Mouse (Mus musculus) olfactory bulb, adult 2 months (tissue): ENCODE results near the gene Med31. TPM values are rescaled to one million over a fixed set of nuclear protein-coding genes. Genes with fewer than 3 reads are reported as not detected.
A peak's percentile ranks its signal among the peaks of the same experiment; 100 is the strongest.

ENCODE experiments used
- H3K27ac ChIP-seq: fragments of 200-500 bp; 2 replicates; pipeline ENCODE4 v1.5.1; 2012; ENCODE audit warnings: low read depth, low read length; ENCODE audit not compliant: insufficient read depth
- H3K4me1 ChIP-seq: fragments of 200-500 bp; 2 replicates; pipeline ENCODE4 v1.6.1; 2012; ENCODE audit warnings: low read length; ENCODE audit not compliant: control insufficient read depth, insufficient read depth
- H3K4me3 ChIP-seq: fragments of 200-500 bp; 2 replicates; pipeline ENCODE4 v1.5.1; 2012; ENCODE audit warnings: mild to moderate bottlenecking, low read depth, low read length, moderate library complexity; ENCODE audit not compliant: insufficient read depth
- CTCF ChIP-seq: fragments of 200-500 bp; IDR thresholded peaks from 2 replicates; pipeline ENCODE4 v1.5.1; 2012; ENCODE audit warnings: low read depth, mild to moderate bottlenecking, low read length, moderate library complexity; ENCODE audit not compliant: insufficient read depth
- POLR2A ChIP-seq: fragments of 200-500 bp; IDR thresholded peaks from 2 replicates; pipeline ENCODE4 v1.6.1; 2012; ENCODE audit warnings: mild to moderate bottlenecking, low read depth, low read length, moderate library complexity; ENCODE audit not compliant: insufficient read depth
- WGBS: fragments of 180-500 bp; shearing (Covaris S2); methylation state at CpG from one replicate; pipeline ENCODE4 v1.1.7; 2018; 5-methylcytosine and 5-hydroxymethylcytosine counted together
- polyA plus RNA-seq: library from polyadenylated mRNA; stranded (reverse); fragments of >200 nt; gene quantifications from 2 replicates; pipeline ENCODE4 v1.2.4, GENCODE M21; 2012; ENCODE audit warnings: low replicate concordance; ENCODE audit not compliant: missing spikeins, insufficient read depth, insufficient read length

Med31 gene
- polyA plus RNA-seq, 1 experiment = not detected

DNA sequence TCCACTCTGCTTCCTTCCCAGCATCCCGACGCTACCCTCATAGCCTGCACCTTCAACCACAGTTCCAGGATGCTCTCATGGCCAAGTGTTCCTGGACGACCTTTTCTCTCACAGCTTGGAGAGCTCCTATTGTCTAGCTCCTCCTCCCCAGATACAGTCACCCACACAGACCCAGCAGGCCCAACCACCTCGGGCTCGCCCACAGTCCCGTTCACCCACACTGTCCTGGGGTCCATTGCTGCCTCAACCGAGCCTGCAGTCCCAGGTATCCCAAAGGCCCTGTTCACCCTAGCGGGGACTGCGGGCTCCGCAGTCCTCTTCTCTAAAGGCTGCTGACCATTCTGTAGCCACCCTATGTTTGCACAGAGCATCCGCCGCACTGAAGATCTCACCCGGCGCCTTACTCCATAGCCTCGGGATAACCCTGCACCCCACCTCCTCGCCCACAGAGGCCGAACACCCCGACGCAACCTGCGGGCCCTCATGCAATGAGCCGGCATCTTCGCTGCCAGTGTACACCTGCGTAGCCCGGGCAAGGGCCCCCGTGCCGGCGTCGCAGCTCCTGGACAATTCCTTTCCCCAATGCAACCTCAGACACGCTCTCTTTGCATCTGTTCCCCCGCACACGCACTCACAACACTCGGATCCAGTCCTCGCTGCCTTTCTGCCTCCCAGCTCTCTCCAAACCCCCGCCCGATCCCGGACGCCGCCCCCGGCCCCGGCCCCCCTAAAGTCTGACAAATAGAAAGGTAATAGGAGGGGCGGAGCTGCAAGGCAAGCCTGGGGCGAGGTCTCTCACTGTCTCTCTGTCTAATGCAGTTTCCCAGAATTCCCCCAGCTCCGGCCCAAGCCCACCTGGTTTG is 8.8 kb downstream of the Med31 start, which contains the start of gene Gm43951:
Gene Gm43951 (minus strand): TSS at position 500 of the 863 bp plus-strand sequence.
- peak within 1 kb of the TSS; percentile 94 for H3K4me3 ChIP-seq
- peaks cover 24% of the 10 kb centered on the region for H3K4me1 ChIP-seq
- under 1% methylated on average over 43 of the region's 43 CpGs for WGBS
- TF ChIP-seq POLR2A (no peak), CTCF (no peak)
- peak within 1 kb of the TSS; percentile 47 for H3K27ac ChIP-seq

DNA sequence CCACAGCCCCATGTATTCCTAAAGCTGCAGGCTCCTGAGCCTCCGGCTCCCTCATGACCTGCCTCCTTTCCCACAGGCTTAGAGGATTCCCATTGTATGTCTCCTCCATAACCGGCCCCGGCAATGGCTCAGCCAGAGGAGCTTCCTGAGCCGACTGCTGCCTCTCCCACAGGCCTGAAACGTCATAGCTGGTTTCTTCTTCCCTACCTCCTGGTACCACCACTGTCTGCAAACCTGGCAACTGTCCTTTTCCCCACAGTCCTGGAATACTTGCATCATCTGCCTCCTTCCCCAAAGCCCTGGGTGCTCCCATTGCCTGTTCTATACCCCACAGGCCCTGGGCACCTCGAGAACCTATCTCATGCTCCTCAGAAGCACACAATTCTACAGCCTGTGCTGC is 10.1 kb downstream of the Med31 start:
- H3K27ac ChIP-seq = 0 out of 2 replicates have a peak overlapping the region, but pooled peaks have one; percentile 23
- WGBS = 49% methylated on average over 6 of the region's 6 CpGs

DNA sequence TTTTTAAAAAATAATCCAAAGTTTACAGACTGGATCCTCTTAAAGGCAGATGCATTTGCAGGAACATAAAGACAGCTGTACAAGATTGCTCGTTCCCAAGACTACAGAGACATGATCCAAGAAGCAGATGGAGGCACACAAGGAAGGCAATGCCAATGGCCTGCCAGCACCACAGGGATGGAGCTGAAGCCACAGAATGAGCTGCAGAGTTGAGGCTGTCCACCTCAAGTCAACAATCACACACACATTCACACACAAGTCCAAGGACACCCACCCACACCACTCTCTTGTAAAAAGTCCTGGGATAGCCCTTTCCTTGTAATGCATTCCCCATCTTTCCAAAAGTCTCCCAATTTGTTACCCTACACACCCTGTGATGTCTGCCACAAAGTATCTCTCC is 12.0 kb downstream of the Med31 start:
- Histone ChIP-seq H3K4me1 (peaks cover 24% of the 10 kb centered on the region), H3K27ac (no peak overlapping the region), H3K4me3 (no peak overlapping the region)
- TF ChIP-seq CTCF (no peak), POLR2A (no peak)
- WGBS = 48% methylated on average over 1 of the region's 1 CpGs

More for the DNA sequence above, 10.1 kb downstream of the Med31 start:
- TF ChIP-seq CTCF (no peak), POLR2A (no peak)
- Histone ChIP-seq H3K4me3 (peak overlapping the region; percentile 94), H3K4me1 (peaks cover 24% of the 10 kb centered on the region)

DNA sequence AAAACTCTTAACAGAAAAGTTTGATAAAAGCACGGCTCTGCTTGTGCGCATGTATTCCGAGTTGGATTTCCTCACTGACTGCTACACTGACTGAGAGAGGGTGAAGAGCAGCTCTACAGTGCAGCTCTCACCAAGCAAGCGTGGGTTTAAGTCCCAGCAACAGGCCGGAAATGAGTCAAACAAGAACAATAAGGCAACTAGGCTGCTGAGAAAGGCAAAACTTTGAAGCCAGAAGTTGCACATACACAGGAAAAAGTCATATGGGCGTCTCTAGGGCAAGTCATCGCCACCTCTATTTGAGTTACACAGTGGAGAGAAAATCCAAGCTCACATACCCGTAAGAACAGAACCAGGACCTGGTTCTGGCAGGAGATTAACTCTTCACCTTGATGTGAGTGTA is 18.9 kb downstream of the Med31 start:
- TF ChIP-seq POLR2A (no peak), CTCF (no peak)
- no peak overlapping the region for H3K4me3 ChIP-seq
- H3K27ac ChIP-seq = no peak overlapping the region
- H3K4me1 ChIP-seq = peaks cover 11% of the 10 kb centered on the region; the same call in 1 of the 2 replicates
- WGBS = 59% methylated on average over 8 of the region's 8 CpGs

DNA sequence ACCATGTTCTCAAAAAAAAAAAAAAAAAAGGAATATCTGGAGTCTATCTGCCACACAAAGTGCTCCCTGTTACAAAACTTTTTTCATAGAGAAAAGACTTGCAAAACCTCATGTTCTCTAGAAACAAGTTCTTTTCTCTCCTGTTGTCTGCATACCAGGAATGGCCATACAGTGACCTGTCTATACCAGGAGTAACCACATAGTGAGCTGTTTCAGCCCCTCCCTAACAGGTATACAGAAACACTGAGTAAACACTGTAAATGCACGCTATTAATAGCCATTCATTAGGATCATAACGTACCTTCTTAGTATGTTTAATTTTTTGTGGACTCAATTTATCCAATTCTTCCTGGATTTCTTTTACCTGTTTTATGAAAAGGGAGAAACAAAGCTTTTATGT is 21.1 kb downstream of the Med31 start:
- WGBS = 83% methylated on average over 2 of the region's 2 CpGs
- TF ChIP-seq CTCF (no peak), POLR2A (no peak)

DNA sequence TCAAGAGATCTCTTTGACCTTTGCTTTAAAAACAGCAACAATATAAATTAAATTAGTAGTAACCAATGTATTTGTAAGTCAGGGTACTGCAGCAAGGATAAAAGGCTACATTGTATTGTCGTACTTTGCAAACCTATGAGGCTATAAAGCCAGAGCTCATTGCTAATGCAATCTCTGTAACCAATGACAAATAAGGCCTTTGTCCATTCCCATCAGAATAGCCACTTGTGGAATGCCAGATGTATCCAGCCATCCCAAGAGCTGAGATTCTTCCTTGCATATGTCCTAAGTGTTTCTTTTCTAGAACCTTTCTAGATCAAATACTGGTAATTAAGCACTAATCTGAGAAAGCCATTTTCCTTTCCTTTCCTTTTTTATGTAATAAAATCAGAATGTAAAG is 24.5 kb downstream of the Med31 start:
- 72% methylated on average over 1 of the region's 1 CpGs for WGBS
- Histone ChIP-seq H3K4me1 (peaks cover 7% of the 10 kb centered on the region; the same call in 1 of the 2 replicates), H3K27ac (no peak overlapping the region), H3K4me3 (no peak overlapping the region)
- TF ChIP-seq POLR2A (no peak), CTCF (no peak)

More for the DNA sequence above, 21.1 kb downstream of the Med31 start:
- Histone ChIP-seq H3K4me1 (peaks cover 13% of the 10 kb centered on the region; the same call in 1 of the 2 replicates), H3K27ac (no peak overlapping the region), H3K4me3 (no peak overlapping the region)

DNA sequence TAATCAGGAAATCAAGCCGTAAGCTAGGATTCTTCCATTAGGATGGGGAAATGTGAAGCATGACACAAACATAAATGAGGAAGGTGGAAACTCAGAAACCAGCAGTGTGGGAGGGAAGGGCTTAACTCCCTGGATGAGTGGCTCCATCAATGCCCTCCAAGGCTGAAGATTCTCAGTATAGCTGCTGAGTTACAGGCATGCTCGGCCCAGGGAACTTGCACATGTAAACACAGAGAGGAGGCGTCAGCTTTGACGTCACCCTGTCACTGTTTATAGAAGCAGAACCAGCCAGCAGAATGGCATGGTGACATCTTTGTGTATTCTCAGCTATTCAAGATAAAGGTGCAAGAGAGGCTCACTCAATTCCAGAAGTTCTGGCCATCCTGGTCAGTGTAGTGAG is 31.1 kb downstream of the Med31 start:
- Histone ChIP-seq H3K27ac (no peak overlapping the region), H3K4me3 (no peak overlapping the region), H3K4me1 (no peaks in the 10 kb centered on the region)
- 82% methylated on average over 4 of the region's 4 CpGs for WGBS
- TF ChIP-seq POLR2A (no peak), CTCF (no peak)

DNA sequence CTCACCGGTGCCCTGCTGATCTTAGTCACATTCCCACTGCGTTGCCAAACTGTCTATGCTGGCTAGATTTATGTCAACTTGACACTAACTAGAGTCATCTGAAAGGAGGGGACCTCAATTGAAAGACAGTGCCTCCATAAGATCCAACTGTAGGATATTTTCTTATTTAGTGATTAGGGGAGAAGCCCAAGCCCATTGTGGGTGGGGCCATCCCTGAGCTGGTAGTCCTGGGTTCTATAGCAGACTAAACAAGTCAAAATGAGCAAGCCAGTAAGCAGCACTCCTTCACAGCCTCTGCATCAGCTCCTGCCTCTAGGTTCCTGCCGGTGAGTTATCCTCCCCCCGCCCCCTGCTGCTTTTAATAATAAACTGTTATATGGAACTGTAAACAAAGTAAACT is 34.3 kb downstream of the Med31 start:
- 85% methylated on average over 4 of the region's 4 CpGs for WGBS
- no peak for TF ChIP-seq CTCF
- no peak overlapping the region for H3K4me3 ChIP-seq
- no peak overlapping the region for H3K27ac ChIP-seq
- H3K4me1 ChIP-seq = peaks cover 3% of the 10 kb centered on the region

DNA sequence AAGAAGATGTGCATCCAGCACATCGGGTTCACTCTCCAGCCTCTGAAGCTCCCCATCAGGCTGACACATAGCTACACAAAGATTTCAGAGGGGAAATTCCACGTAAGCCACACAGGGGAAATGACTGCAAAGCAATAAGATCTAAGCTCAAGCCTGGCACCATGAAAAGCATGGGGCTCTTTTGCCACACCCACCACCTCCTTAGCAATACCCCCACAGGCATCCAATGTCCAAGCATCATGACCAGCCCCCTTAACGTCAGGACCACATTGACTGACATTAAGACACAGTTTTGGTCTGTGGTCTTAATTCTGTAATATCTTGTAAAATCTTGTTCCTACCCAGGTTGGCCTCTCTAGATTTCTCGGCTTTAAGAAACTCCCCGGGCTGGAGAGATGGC is 34.8 kb downstream of the Med31 start:
- TF ChIP-seq CTCF (no peak), POLR2A (no peak)
- Histone ChIP-seq H3K4me3 (no peak overlapping the region), H3K27ac (no peak overlapping the region), H3K4me1 (peaks cover 3% of the 10 kb centered on the region)
- WGBS = 92% methylated on average over 5 of the region's 5 CpGs
